Mouse (Mus musculus) MEL (cell line): Measurements from ENCODE around the gene Sgsm3. TPM values are rescaled to one million over a fixed set of nuclear protein-coding genes. Genes with fewer than 3 reads are reported as not detected.

Experiments used
- DNase-seq: peaks from one replicate; pipeline ENCODE4 v3.0.0; 2011; ENCODE audit warnings: low read depth, low spot score
- H3K27ac ChIP-seq: 2 replicates; pipeline ENCODE4 v1.5.1; 2012; ENCODE audit warnings: low read depth, mild to moderate bottlenecking, control low read depth, low read length, moderate library complexity; ENCODE audit not compliant: control insufficient read depth
- H3K27me3 ChIP-seq, 2 experiments: fragments of 150-350 bp in 1 of 2; sonication (generic) in 1 of 2; 2 replicates each; pipeline ENCODE4 v1.6.1; 2012; ENCODE audit warnings: low read length in 2 of 2, mild to moderate bottlenecking in 2 of 2, improper control_type of control experiment in 1 of 2, moderate library complexity in 1 of 2; ENCODE audit not compliant: insufficient read depth in 2 of 2, control insufficient read depth in 1 of 2
- H3K36me3 ChIP-seq, 2 experiments: 2 replicates each; pipeline ENCODE4 v1.6.1; 2012 to 2014; ENCODE audit warnings: low read length in 2 of 2, improper control_type of control experiment in 1 of 2, inconsistent platforms in 1 of 2, mild to moderate bottlenecking in 1 of 2; ENCODE audit not compliant: insufficient read depth in 2 of 2, control insufficient read depth in 1 of 2
- H3K4me1 ChIP-seq, 2 experiments: fragments of 150-350 bp in 1 of 2; sonication (generic) in 1 of 2; 2 replicates each; pipeline ENCODE4 v1.6.1; 2012; ENCODE audit warnings: low read length in 2 of 2, improper control_type of control experiment in 1 of 2, mild to moderate bottlenecking in 1 of 2; ENCODE audit not compliant: insufficient read depth in 2 of 2, control insufficient read depth in 1 of 2
- H3K4me3 ChIP-seq, 2 experiments: fragments of 150-350 bp in 1 of 2; sonication (generic) in 1 of 2; 2 replicates each; pipeline ENCODE4 v1.5.1; 2012; ENCODE audit warnings: low read depth in 2 of 2, low read length in 2 of 2, mild to moderate bottlenecking in 2 of 2, moderate library complexity in 2 of 2, control low read depth in 1 of 2, improper control_type of control experiment in 1 of 2; ENCODE audit not compliant: control insufficient read depth in 1 of 2, insufficient read depth in 1 of 2
- H3K79me2 ChIP-seq: 2 replicates; pipeline ENCODE4 v1.6.1; 2012; ENCODE audit warnings: mild to moderate bottlenecking, low read length, moderate library complexity; ENCODE audit not compliant: control insufficient read depth, poor library complexity, insufficient read depth
- H3K9ac ChIP-seq: 2 replicates; pipeline ENCODE4 v1.6.1; 2012; ENCODE audit warnings: low read depth, mild to moderate bottlenecking, control low read depth, low read length, moderate library complexity; ENCODE audit not compliant: control insufficient read depth, poor library complexity, severe bottlenecking
- H3K9me3 ChIP-seq: fragments of 150-350 bp; sonication (generic); replicated peaks from 2 replicates; pipeline ENCODE4 v1.6.1; 2012; ENCODE audit warnings: mild to moderate bottlenecking, low read length, improper control_type of control experiment, moderate library complexity; ENCODE audit not compliant: insufficient read depth
- CTCF ChIP-seq, 3 experiments: IDR thresholded peaks in 2 of 3; conservative IDR thresholded peaks in 1 of 3; 2 replicates each; pipeline ENCODE4 v1.5.1; 2011 to 2012; ENCODE audit warnings: low read length in 3 of 3, low read depth in 2 of 3, mild to moderate bottlenecking in 2 of 3, improper control_type of control experiment in 1 of 3, inconsistent platforms in 1 of 3, mixed read lengths in 1 of 3, moderate library complexity in 1 of 3; ENCODE audit not compliant: control insufficient read depth in 1 of 3, insufficient read depth in 1 of 3, poor library complexity in 1 of 3, severe bottlenecking in 1 of 3
- E2F4 ChIP-seq: IDR thresholded peaks from 2 replicates; pipeline ENCODE4 v1.6.1; 2011; ENCODE audit warnings: low read depth, low read length, improper control_type of control experiment, borderline replicate concordance
- MYB ChIP-seq: IDR thresholded peaks from 2 replicates; pipeline ENCODE4 v1.6.1; 2011; ENCODE audit warnings: mild to moderate bottlenecking, low read depth, low read length, improper control_type of control experiment
- NELFE ChIP-seq: IDR thresholded peaks from 2 replicates; pipeline ENCODE4 v1.6.1; 2011; ENCODE audit warnings: low read depth, low read length, improper control_type of control experiment
- SMC3 ChIP-seq: IDR thresholded peaks from 2 replicates; pipeline ENCODE4 v1.6.1; 2011; ENCODE audit warnings: low read depth, low read length, improper control_type of control experiment
- TAL1 ChIP-seq: IDR thresholded peaks from 2 replicates; pipeline ENCODE4 v1.6.1; 2012; ENCODE audit warnings: mild to moderate bottlenecking, inconsistent platforms, low read length, moderate library complexity, mixed read lengths
- TBP ChIP-seq: IDR thresholded peaks from 2 replicates; pipeline ENCODE4 v1.8.0; 2011; ENCODE audit warnings: low read depth, low read length, improper control_type of control experiment
- polyA plus RNA-seq, 2 experiments: library from polyadenylated mRNA; stranded (reverse) in 1 of 2; unstranded in 1 of 2; fragments of >175 nt in 1 of 2; fragments of >200 nt in 1 of 2; gene quantifications; 2 replicates each; pipeline versions ENCODE4 v1.2.1 to v1.2.4; 2012; ENCODE audit warnings: low replicate concordance in 2 of 2, low read depth in 1 of 2; ENCODE audit not compliant: insufficient read length in 2 of 2, insufficient read depth in 1 of 2, missing spikeins in 1 of 2
- total RNA-seq: library from RNA; depleted of rRNA; stranded (reverse); fragments of 300-350 nt; gene quantifications from 2 replicates; pipeline ENCODE4 v1.2.3, GENCODE M21; 2012; rRNA removed

Gene Sgsm3
- total and polyA plus RNA-seq, 3 experiments = 33.0 to 39.5 TPM; not detected in 1

DNA sequence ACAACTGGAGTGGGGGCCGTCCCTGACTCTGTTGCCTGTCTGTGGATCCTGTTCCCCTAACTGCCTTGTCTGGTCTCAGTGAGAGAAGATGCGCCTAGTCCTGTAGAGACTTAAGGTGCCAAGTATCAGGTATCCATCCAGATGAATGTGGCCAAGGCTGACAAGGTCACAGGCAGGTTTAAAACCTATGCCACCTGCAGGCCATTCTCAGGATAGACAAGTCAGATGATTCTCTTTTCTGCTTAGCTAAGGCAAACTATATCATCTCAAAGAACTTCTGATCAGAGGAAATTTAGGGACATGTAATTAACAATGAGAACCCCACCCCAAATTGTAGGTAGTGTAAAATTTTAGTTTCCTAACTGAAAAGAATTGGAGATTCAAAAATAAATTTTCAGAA, 83.4 kb downstream of the Sgsm3 start:
- no peak overlapping the region for H3K4me3 ChIP-seq
- no peaks in the 10 kb centered on the region for H3K9me3 ChIP-seq
- H3K27ac ChIP-seq = no peak overlapping the region
- TF ChIP-seq TAL1 (no peak), SMC3 (peak; percentile 54), MYB (no peak), E2F4 (no peak), CTCF (IDR thresholded peaks at IDR 0.05 in 2 of 3, conservative IDR thresholded peaks at IDR 0.05 in 1 of 3; ENCODE audit: control insufficient read depth in 1 of 3, insufficient read depth in 1 of 3, low read depth in 2 of 3, low read length in 3 of 3, poor library complexity in 1 of 3, severe bottlenecking in 1 of 3) (peak in 1 of 3 experiments; percentile 43; a peak in 2 of 6 replicates), TBP (no peak), NELFE (no peak)
- no peaks in the 10 kb centered on the region for H3K27me3 ChIP-seq
- no peaks in the 10 kb centered on the region for H3K79me2 ChIP-seq
- peaks cover 0 to 4% of the 10 kb centered on the region in 2 experiments; a peak in 2 of 4 replicates for H3K36me3 ChIP-seq
- peaks cover 0 to 9% of the 10 kb centered on the region in 2 experiments; a peak in 2 of 4 replicates for H3K4me1 ChIP-seq
- H3K9ac ChIP-seq = no peak overlapping the region
- DNase-seq = peak; percentile 27

Other genes with a start within 250 kb of the Sgsm3 start
- 290 and 320 TPM in 2 replicates for gene Adsl, start 29.3 kb upstream of the Sgsm3 start, total RNA-seq
- 100 to 1,000 TPM; 304 to 365 TPM for gene Adsl, start 29.3 kb upstream of the Sgsm3 start, polyA plus RNA-seq
- gene Mrtfa, start 213.0 kb downstream of the Sgsm3 start, total RNA-seq = 2.6 and 3.6 TPM in 2 replicates
- gene Mrtfa, start 213.0 kb downstream of the Sgsm3 start, polyA plus RNA-seq = 10 to 100 TPM in 1 of 2 experiments, not detected in 1; 11.9 TPM